Mouse (Mus musculus) ES-Bruce4 (cell line): Measurements from ENCODE around the gene Camta1.
"Not testable (repeated sequence)": the region's sequence is repeated elsewhere in the genome, so short reads cannot be mapped to it uniquely, and the experiment has no call there.

Experiments used
- CTCF ChIP-seq: IDR thresholded peaks from one replicate; pipeline ENCODE4 v1.8.1; 2011; ENCODE audit warnings: low read depth, low read length
- EP300 ChIP-seq: IDR thresholded peaks from 2 replicates; pipeline ENCODE4 v1.6.1; 2011; ENCODE audit warnings: low read depth, low read length; ENCODE audit not compliant: insufficient read depth
- POLR2A ChIP-seq: IDR thresholded peaks from one replicate; pipeline ENCODE4 v1.8.1; 2011; ENCODE audit warnings: low read length; ENCODE audit not compliant: insufficient read depth

- not testable (repeated sequence) for TF ChIP-seq POLR2A, CTCF, EP300
These were observed 987.3 kb downstream of the Camta1 start for GRCm38 (mm10) chr4:150874416-150874815.
